Mouse (Mus musculus) cerebellum, postnatal 4 days (tissue): ENCODE data around the gene Tmem132b.
"Not testable (repeated sequence)": the region's sequence is repeated elsewhere in the genome, so short reads cannot be mapped to it uniquely, and the experiment has no call there.

ENCODE experiments used
- DNase-seq, 2 experiments: peaks; one replicate each; pipeline ENCODE4 v3.0.0; 2022; ENCODE audit warnings: low spot score in 2 of 2, mixed read lengths in 1 of 2

Tmem132b gene

DNA sequence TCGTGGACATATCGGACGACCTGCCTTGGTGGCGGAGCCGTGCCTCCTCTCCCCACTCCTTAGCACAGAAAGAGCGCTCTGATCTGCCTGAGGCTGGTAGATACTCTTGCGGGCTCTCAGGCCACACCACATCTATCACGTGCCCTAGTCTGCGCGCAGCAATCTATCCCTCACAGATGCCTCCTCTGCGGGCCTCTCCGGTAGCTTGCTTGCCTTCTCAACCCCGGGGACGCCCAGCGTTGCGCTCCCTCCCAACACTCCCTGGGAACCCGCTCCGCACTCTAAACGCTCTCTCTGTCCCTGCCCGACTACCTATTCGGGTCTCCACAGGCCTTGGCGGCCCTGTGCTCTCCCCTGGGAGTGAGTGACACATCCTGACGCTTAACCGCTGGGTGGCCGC lies at the start of gene Tmem132b:
Gene Tmem132b (plus strand): TSS at position 141 of the 400 bp plus-strand sequence.
- no peak for DNase-seq

DNA sequence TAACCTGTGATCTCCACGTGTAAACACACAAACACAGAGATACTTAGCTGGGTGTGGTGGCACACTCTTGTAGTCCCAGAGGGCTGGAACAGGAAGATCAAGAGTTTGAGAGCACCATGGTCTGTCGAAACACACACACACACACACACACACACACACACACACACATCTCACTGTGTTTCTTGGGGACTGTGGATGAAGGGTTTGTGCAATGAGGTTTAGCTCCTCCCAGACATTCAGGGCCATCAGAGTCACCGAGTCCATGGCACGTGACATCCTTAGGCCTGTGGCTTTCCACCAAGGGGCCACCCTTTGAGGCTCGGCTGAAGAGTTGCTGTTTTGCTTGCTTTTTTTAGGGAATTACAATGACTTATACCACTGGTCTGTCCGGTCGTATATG lies 49.1 kb upstream of the Tmem132b start:
- DNase-seq = no peak

DNA sequence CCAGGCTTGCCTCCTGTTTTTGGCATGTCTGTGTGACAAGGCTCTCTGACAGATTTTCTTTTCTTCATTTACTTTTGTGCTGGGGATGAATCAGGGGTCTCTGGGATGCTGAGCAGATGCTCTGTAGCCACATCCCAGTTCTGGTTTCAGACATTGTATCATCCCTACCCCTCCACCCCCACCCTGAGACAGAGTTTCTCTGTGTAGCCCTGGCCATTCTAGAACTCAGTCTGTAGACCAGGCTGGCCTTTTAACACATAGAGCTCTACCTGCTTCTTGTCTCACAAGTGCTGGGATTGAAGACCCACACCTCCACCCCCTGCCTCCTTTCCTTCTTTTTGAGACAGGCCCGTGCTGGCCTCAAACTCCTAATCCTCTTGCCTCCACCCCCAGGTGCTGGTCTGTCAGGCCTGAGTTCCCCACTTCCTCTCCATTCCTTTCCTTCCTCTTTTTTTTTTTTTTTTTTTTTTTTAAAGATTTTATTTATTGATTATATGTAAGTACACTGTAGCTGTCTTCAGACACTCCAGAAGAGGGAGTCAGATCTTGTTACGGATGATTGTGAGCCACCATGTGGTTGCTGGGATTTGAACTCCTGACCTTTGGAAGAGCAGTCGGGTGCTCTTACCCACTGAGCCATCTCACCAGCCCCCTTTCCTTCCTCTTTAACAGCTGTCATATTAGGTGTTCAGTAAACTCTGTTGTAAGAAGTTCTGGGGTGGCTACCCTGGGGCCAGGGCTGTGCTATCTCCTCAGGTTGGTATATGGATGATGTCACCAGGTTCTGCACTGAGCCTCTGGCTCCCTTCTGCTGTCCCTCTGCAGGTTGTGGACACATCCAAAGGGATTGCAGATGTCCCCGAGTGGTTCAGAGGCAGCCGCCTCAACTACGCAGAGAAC lies 47.6 kb upstream of the Tmem132b start:
- no peak for DNase-seq

DNA sequence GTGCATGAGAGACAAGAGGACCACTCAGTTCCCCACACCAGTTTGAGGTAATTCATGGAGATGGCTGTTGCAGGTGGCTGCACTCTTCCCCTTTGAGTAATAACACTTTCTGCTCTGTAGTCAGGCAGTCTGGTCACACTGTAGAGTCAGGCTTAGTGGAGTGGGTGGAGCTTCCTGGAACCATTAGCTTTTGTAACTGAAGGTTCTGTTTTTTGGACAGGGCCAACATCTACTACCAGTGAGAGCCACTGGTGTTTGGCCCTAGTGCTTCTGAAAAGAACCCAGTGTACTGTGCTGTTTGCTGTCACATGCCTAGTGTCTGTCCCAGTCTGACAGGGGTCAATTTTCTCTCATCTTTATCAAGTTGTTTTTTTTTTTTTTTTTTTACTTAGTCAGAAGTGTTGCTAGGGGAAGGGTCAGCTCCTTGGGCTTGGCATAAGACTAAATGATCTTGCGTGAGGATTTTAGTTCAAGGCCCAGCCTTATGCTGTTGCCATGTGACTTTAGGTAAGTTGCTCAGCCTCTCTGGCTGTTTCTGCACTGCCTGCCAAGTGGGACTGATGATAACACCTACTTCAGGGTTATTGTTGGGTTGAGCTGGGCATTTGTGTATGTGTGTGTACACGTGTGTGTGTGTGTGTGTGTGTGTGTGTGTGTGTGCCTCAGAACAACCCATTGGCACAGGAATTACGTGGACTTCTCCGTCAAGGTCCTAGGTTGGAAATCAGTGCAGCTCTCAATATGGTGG lies 46.4 kb upstream of the Tmem132b start:
- DNase-seq = no peak

DNA sequence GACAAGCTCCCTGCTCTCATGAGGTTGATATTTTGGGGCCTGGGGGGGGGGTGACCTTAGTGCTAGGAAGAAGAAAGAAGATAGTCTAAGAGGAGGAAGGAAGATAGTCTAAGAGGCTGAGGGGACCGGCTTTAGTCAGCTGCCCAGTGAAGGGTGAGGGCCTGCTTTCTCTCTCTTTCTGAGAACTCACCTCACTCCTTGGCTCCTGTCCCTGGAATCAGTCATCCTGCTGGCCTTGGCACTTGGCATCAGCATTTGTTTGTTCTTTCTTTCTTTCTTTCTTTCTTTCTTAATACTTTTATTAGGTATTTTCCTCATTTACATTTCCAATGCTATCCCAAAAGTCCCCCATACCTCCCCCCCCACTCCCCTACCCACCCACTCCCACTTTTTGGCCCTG lies 45.5 kb upstream of the Tmem132b start:
- DNase-seq = no peak

DNA sequence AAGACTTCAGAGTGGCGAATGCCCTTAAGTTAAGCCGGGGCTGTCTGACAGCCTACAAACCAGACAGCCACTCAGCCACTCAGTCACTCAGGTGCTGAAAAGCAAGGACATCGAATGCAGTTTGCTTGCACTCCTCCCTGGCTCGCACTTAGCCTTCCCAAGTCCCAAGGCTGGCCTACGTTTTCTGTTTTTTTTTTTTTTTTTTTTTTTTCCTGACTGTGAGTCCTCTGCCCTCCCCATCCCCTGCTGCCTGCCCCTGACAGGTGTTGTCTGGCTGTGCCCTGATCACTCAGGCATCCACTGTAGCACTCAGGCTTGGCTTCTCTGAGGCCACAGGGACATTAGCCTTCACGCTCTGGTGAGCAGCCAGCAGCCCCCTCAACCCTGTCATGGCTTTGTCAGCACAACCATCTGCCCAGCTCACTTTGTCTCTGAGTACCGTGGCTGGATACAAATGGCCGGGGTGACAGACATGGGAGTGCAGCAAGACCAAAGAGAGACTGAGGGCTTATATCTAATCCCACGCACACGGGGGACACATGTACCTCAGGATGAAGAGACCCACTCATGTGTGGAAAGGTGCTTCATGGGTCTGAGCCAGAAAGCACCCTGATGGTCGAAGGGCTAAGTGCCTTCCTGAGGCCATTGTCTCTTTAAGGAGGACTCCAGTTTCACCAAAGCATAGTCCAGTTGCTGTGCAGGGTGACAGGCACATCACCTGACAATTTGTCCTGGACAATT lies 44.0 kb upstream of the Tmem132b start:
- DNase-seq = peak; percentile 60 to 92

DNA sequence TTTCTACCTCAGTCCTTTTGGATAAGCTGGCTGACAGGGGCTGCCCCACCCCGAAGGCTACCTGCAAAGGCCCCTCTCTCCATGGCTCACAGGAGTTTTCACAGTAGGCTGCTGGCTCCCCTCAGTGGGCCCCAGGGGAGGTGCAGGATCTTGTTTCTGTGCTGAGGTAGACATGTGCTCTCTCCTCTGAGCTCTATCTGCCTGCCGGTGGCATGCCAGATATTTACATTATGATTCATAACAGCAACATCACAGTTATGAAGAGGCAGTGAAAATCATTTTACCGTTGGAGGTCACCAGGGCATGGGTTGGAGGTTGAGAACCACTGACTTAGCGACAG lies 43.5 kb upstream of the Tmem132b start:
- DNase-seq = peak in 1 of 2 experiments; percentile 41

DNA sequence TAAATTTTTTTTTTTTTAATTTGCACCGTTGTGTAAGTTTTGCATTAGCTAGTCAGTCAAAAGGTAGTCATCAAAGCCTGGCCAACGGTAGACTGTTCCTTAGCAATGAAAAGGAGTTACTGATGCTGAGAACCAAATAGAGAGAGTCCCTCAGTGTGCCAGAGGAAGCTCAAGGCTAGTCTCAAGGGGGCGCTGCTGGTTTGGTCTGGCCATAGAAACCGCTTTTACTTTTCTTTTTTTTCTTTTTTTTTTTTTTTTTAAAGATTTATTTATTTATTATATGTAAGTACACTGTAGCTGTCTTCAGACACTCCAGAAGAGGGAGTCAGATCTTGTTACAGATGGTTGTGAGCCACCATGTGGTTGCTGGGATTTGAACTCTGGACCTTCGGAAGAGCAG lies 42.6 kb upstream of the Tmem132b start:
- not testable (repeated sequence) for DNase-seq

DNA sequence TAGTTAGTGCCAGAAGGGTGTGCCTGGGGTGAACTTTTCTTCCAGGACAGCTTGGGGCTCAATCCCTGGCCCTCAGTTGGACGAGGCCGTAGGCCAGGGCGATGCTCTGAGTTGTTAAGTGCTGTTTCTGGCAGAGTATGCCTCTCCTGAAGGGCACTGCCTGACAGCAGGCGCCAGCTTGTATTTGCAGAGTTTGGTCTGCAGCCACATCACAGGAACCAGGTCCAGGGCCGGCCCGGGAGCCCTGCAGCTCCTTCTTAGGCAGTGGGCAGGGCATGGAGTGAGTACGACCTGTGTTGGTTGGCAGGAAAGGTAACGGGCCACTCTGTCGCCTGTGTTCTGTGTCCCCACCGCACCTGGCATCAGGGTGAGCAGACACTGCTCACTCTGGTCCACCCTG lies 40.5 kb upstream of the Tmem132b start:
- peak in 1 of 2 experiments; percentile 65 for DNase-seq

DNA sequence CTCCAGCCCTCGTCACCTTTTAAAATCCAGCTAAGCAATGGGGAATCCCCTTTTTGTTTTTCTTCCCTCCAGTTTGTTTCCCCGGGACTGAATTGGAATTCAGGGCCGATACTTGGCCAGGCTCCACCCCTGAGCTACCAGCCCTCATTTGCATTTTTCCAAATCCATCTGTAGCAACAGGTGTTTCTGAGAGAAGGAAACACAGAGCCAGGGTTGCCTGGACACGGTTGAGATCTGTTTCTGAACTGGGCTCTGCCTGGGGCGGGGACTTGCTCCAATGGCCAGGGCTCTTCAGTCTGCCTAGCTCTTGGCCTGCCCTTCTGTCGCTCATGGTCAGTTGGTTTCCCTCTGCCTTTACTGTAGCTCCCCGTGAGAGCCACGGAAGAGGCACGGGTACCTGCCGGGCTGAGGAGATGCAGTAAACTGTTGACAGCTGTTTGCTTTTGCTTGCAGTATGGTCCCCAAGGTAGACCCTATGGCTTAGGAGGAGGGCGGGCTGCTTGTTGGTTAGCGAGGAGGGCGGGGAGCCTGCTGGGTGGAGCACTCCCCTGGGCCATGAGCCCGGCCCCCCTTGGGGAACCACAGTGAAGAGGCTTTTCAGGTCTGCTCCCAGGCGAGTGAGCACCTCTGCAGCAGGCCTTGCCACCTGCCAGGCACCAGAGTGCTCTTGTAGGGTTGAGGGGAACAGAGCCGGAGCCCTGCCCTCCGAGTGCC lies 39.0 kb upstream of the Tmem132b start:
- DNase-seq = peak in 1 of 2 experiments; percentile 43

DNA sequence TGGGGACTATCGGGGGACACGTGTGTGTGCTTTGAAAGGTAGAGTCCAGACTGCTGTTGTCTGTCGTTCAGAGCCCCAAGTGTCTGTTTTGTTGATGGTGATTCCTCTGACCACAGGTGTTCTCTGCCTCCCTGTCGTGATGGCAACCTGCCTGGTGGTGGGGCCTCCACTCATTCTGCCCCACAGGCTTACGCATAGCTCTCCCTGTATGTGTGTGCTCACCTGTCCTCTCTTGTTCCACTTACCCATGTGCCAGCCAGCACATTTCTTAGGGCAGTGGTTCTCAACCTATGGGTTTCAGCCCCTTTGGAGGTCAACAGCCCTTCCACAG lies 38.5 kb upstream of the Tmem132b start:
- DNase-seq = no peak

DNA sequence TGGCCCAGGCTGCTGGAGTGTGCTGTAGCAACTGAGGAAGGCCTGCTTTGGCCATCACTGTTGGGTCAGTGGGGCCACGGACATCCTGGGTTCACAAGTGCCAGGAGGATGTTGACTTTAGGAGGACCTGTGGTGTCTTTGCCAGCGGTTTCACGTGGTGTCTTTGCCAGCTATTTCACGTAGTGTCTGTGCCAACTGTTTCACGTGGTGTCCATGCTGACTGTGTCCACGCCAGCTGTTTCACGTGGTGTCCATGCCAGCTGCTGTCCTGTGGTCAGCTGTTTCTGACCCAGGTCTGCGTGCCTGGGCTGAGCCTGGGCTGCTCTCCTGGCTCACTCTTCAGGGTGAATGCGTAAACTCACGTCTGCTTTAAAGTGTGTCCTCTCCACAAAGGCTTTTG lies 35.9 kb upstream of the Tmem132b start:
- no peak for DNase-seq

DNA sequence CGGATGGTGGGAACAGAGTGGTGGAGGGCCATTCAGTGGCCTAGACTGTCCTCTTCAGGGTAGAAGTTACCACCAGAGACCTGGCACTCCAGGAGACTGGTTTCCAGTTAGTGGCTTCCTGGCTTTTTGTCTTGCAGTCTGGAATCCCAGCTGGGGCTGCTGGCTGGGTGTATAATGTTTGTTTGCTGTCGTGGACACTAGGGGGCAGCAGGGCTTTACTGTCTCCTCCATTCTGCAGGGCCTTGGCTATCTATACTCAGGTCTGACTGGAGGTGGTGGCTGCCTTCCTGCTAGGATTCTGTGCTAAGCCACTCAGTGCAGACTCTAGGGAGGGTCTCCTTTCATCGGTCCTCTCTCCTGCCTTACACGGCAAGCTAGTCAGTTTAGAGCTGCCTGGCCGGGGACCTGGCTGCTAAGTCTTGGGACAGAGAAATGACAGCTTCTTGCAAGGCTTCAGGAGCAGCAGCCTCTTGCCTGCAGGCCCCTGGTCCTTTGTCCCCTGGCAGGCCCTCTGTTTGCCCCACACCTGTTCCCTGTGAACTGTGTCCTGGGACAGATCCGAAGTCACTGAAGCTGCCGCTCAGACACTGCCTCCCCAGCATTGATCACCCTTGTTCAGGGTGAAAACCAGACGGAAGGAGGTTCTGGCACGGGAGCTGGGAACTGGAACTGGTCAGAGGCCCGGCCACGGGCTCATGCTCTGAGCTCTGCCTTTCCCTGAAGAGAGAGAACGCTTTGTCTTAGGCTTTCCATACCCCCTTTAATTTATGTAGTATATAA lies 33.6 kb upstream of the Tmem132b start:
- peak; percentile 62 to 78 for DNase-seq

DNA sequence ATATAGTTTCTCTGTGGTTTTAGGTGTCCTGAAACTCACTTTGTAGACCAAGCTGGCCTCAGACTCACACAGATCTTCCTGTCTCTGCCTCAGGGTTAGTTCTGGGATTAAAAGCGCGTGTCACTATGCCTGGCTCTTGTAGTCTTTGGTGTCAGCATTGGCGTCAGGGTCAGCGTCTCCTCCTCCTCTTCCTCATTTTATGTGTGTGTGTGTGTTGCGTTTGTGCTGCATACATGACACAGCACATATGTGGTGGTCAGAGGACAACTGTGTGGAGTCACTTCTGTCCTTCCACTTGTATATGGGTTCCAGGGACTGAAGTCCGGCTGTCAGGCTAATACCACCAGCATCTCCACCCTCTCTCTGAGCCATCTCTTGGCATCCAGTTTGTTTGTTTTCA lies 30.1 kb upstream of the Tmem132b start:
- no peak for DNase-seq

DNA sequence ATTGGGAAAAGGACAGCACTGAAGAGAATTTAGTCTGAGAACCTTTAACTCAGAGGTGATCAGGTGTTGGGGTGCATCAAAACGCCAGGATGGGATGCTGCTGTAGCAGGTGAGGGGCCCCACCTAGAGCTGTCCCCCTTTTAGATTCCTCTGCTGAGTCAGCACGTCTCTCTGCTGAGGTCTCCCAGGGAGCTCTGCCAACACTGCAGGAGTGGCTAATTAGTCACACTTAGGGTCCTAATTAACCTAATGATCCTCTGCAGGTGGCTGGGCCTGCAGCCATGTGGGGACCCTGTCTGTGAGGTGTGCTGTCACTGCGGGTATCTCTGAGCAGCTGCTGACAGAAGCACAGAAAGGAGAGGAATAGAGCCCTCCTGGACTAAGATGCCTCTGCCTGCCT lies 29.4 kb upstream of the Tmem132b start:
- no peak for DNase-seq

DNA sequence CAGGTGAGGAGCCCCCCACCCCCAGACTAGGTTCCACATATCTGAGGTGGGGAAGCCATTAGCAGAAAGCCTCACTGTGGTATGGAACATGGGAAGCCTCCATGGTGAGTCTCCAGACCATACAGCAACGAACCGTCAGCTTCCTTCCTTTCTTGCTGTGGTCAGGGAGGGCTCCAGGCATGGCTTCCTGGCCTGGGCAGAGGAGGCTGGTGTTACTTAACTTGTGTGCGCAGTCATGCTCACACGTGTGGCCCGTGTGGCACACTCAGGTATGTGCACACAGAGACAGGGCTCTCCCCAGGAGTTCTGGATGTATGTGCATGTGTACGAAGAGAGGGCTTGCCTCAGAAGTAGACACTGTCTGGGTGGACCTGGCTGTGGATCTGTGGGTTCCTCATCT lies 27.9 kb upstream of the Tmem132b start:
- no peak for DNase-seq

DNA sequence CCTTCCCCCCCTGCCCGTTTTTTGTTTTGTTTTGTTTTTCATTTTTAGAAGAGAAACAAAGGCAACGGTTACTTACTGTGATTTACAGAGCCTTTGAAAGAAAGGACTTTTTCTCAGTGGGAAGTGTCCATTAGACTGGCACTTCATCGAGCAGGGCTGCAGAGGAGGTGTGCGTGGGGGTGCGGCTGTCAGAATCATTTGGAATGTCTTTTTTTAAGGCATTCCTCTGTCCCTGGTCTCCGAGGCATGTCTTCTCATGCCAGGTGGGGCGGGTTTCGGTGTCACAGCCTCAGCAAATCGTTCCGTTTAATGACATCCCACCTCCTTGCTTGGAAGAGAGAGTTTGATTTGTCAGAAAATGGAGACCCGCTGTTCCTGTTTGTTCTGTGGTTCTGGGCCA lies 26.9 kb upstream of the Tmem132b start:
- no peak for DNase-seq

DNA sequence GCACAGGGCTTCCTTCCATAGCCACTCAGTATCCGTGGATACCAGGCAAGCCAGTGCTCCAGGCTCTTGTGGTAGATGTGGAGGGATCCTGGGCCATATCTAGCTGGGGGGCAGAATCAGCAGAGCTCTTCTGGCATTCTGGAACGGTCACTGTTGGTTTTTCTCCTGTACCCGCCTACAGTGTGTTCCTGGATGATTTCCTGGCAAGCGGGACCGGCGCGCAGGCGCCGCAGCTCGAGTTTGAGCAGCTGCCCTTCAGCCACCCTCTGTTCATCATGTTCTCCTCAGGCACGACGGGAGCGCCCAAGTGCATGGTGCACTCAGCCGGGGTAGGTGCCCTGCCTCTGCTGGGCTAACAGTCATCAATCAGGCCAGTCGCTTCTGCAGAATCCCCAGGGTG lies 25.6 kb upstream of the Tmem132b start:
- DNase-seq = no peak

DNA sequence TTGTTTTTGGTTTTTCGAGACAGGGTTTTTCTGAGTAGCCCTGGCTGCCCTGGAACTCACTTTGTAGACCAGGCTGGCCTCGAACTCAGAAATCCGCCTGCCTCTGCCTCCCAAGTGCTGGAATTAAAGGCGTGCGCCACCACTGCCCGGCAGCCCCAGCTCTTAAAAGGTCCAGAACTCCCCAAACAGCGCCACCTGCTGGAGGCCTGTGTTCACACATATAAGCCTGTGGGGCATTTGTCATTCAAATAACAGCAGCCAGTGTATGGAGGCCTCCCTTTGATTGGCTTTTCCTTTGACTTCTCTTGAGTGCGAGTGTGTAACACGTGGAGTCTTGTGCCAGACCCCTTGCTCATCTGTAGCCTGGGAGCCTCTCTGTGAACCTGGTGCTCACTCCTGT lies 24.0 kb upstream of the Tmem132b start:
- DNase-seq = no peak

DNA sequence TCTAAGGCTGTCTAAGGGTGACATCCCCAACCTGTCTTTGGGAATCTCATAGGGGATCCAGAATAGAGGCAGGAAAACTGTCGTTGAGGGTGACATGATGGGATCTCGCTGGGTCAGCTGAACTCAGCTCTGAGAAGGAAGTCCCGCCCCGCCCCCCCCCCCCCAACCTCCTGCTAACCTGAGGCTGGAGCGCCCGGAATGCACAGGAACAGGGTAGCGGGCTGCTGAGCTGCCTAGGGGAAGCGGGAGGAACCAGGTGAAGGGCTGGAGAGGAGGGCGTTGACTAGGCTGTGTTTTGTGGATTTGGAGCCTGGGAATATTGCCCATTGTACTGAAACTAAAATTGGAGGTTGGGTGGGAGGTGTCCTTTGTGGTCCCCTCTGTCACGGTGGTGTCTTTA lies 23.6 kb upstream of the Tmem132b start:
- DNase-seq = no peak

DNA sequence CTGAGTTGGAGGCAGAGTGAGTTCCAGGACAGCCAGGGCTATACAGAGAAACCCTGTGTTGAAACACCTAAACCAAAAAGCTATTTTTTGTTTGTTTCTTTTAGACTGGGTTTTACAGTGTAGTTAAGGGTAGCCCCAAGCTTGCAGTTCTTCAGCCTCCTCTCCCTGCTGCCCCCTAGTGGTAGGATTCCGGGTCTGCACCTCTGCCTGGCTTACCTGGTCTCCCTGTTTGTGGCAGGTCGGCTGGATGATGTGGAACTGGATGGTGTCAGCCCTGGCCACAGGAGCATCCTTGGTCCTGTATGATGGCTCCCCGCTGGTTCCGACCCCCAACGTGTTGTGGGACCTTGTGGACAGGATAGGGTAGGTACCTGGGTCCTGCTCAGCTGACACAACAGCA lies 22.0 kb upstream of the Tmem132b start:
- peak in 1 of 2 experiments; percentile 45 for DNase-seq
